Mouse (Mus musculus): ENCODE measurements at regions not wholly inside any gene's neighbourhood (a gene's known extent, or its start where the extent isn't known, plus 50 kb on each side); places are given as distances from the start of the nearest gene placed in this dataset.
"Not testable (repeated sequence)": the region's sequence is repeated elsewhere in the genome, so short reads cannot be mapped to it uniquely, and the experiment has no call there.

DNA sequence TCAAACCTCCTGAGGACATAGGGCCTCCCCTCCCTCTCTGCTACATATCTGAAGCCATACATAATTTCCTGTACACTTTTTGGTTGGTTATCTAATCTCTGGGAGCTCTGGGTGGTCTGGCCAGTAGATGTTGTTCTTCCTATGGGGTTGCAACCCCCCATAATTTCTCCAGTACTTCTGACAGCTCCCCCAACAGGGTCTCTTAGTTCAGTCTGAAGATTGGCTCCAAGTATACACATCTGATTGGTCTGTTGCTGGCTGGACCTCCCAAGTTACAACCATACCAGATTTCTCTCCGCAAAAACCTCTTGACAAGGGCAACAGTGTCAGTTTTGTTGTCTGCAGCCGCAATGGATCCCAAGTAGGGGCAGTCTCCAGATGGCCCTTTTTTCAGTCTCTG is 68.2 kb upstream of the Syn3 start:
- not testable (repeated sequence) for ATAC-seq; H3K36me3 ChIP-seq (ENCODE audit: control insufficient read depth, insufficient read depth, low read length); H3K4me3 ChIP-seq (ENCODE audit: low read depth, low read length); H3K9ac ChIP-seq (ENCODE audit: low read length); H3K9me3 ChIP-seq (replicated peaks; ENCODE audit: control insufficient read depth, low read length); H3K4me2 ChIP-seq (ENCODE audit: low read length); DNase-seq (ENCODE audit: low spot score); H3K27ac ChIP-seq (ENCODE audit: low read depth, low read length); H3K4me1 ChIP-seq (ENCODE audit: control insufficient read depth, insufficient read depth, low read length); H3K27me3 ChIP-seq (replicated peaks; ENCODE audit: control insufficient read depth, insufficient read depth, low read length)
- WGBS: 72% methylated on average over 2 of the region's 2 CpGs

DNA sequence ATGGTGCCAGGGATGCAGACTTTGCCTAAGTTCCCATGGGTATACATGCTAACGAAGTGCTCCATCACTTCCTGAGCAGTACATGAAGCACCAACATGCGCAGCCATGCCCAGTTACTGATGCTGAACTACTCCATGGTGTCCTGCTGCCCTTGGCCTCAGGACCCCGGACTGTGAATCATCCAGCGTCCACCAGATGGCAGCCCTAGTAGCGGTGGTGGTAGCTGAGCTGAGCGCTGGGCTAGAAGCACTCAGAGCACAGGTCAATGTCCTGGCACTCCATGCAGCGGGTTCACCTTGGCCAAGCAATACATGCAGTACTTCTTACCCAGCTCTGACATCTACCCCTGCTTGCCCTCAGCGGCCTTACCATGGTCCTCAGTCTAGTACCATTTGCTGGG is 57.1 kb upstream of the Syn3 start:
- WGBS: 63% methylated on average over 8 of the region's 8 CpGs
- Histone ChIP-seq H3K27me3 (replicated peaks; ENCODE audit: control insufficient read depth, insufficient read depth, low read length) (no peaks in the 10 kb centered on the region), H3K9ac (ENCODE audit: low read length) (no peak overlapping the region), H3K4me2 (ENCODE audit: low read length) (no peak overlapping the region), H3K4me3 (ENCODE audit: low read depth, low read length) (no peak overlapping the region), H3K36me3 (ENCODE audit: control insufficient read depth, insufficient read depth, low read length) (no peaks in the 10 kb centered on the region), H3K9me3 (replicated peaks; ENCODE audit: control insufficient read depth, low read length) (no peaks in the 10 kb centered on the region), H3K4me1 (ENCODE audit: control insufficient read depth, insufficient read depth, low read length) (no peaks in the 10 kb centered on the region), H3K27ac (ENCODE audit: low read depth, low read length) (no peak overlapping the region)
- ATAC-seq: no peak
- DNase-seq (ENCODE audit: low spot score): no peak

Measured in forebrain, embryonic 14.5 days (tissue).